Mouse (Mus musculus) hindbrain, embryonic 10.5 days (tissue): ENCODE data around the gene Ripor2. TPM values are rescaled to one million over a fixed set of nuclear protein-coding genes. Genes with fewer than 3 reads are reported as not detected.

ENCODE experiments used
- DNase-seq: peaks from one replicate; pipeline ENCODE4 v3.0.0-alpha.2; 2017; ENCODE audit warnings: low spot score
- H3K27ac ChIP-seq: fragments of 300-500 bp; sonication (generic); 2 replicates; pipeline ENCODE4 v1.5.1; 2016; ENCODE audit warnings: mild to moderate bottlenecking, moderate library complexity
- H3K27me3 ChIP-seq: fragments of 300-500 bp; sonication (generic); 2 replicates; pipeline ENCODE4 v1.6.1; 2016; ENCODE audit warnings: mild to moderate bottlenecking; ENCODE audit not compliant: poor library complexity, insufficient read depth, severe bottlenecking
- H3K36me3 ChIP-seq: fragments of 300-500 bp; sonication (generic); 2 replicates; pipeline ENCODE4 v1.6.1; 2016; ENCODE audit warnings: mild to moderate bottlenecking, moderate library complexity
- H3K4me1 ChIP-seq: fragments of 300-500 bp; sonication (generic); replicated peaks from 2 replicates; pipeline ENCODE4 v1.6.1; 2016; ENCODE audit warnings: mild to moderate bottlenecking
- H3K4me3 ChIP-seq: fragments of 300-500 bp; sonication (generic); 2 replicates; pipeline ENCODE4 v1.5.1; 2016; ENCODE audit warnings: mild to moderate bottlenecking, moderate library complexity
- H3K9me3 ChIP-seq: fragments of 300-500 bp; sonication (generic); 2 replicates; pipeline ENCODE4 v1.6.1; 2016; ENCODE audit warnings: mild to moderate bottlenecking, moderate library complexity
- whole genome bisulfite sequencing: fragments of 180-500 bp; shearing (Covaris S2); methylation state at CpG from one replicate; pipeline ENCODE4 v1.1.7; 2016; 5-methylcytosine and 5-hydroxymethylcytosine counted together
- polyA plus RNA-seq: library from polyadenylated mRNA; unstranded; fragments of >200 nt; fragmentation: Nextera tagmentation; extraction: Ambion mirVana; gene quantifications from 2 replicates; pipeline ENCODE4 v1.2.1, GENCODE M21; 2016

The Ripor2 gene
- polyA plus RNA-seq, 1 experiment from 2014 or later = 6.4 TPM

GRCm38 (mm10) chr13:24588603-24589002 lies 6.6 kb downstream of the Ripor2 start:
- 85% methylated on average over 3 of the region's 3 CpGs for WGBS

GRCm38 (mm10) chr13:24591737-24592136 lies 9.7 kb downstream of the Ripor2 start:
- H3K9me3 ChIP-seq = 0 out of 2 replicates have a peak, but pooled peaks cover 3% of the 10 kb centered on the region
- no peak overlapping the region for H3K27ac ChIP-seq
- no peaks in the 10 kb centered on the region for H3K27me3 ChIP-seq
- H3K36me3 ChIP-seq = no peaks in the 10 kb centered on the region
- DNase-seq = no peak
- H3K4me3 ChIP-seq = no peak overlapping the region
- H3K4me1 ChIP-seq = no peaks in the 10 kb centered on the region
- WGBS = 91% methylated on average over 6 of the region's 6 CpGs

More at GRCm38 (mm10) chr13:24588603-24589002, 6.6 kb downstream of the Ripor2 start:
- no peak overlapping the region for H3K4me3 ChIP-seq
- 0 out of 2 replicates have a peak, but pooled peaks cover 3% of the 10 kb centered on the region for H3K9me3 ChIP-seq
- no peak for DNase-seq
- no peaks in the 10 kb centered on the region for H3K27me3 ChIP-seq
- H3K27ac ChIP-seq = no peak overlapping the region
- H3K4me1 ChIP-seq = no peaks in the 10 kb centered on the region
- H3K36me3 ChIP-seq = no peaks in the 10 kb centered on the region

- no peaks in the 10 kb centered on the region for H3K27me3 ChIP-seq
- H3K9me3 ChIP-seq = no peaks in the 10 kb centered on the region
- DNase-seq = no peak
- WGBS = 83% methylated on average over 3 of the region's 3 CpGs
- H3K4me3 ChIP-seq = no peak overlapping the region
- no peaks in the 10 kb centered on the region for H3K4me1 ChIP-seq
- H3K27ac ChIP-seq = no peak overlapping the region
- no peaks in the 10 kb centered on the region for H3K36me3 ChIP-seq
These were observed 12.3 kb downstream of the Ripor2 start for GRCm38 (mm10) chr13:24594303-24594702.

- no peak overlapping the region for H3K27ac ChIP-seq
- H3K36me3 ChIP-seq = no peaks in the 10 kb centered on the region
- H3K4me3 ChIP-seq = no peak overlapping the region
- peaks cover 17% of the 10 kb centered on the region for H3K4me1 ChIP-seq
- 88% methylated on average over 11 of the region's 11 CpGs for WGBS
- H3K9me3 ChIP-seq = no peaks in the 10 kb centered on the region
- no peak for DNase-seq
- H3K27me3 ChIP-seq = peaks cover 6% of the 10 kb centered on the region
These were observed 17.6 kb downstream of the Ripor2 start for GRCm38 (mm10) chr13:24599631-24600041.

GRCm38 (mm10) chr13:24602978-24603377 lies 21.0 kb downstream of the Ripor2 start:
- WGBS = 21% methylated on average over 4 of the region's 4 CpGs
- Histone ChIP-seq H3K4me3 (no peak overlapping the region), H3K27me3 (peaks cover 6% of the 10 kb centered on the region), H3K9me3 (no peaks in the 10 kb centered on the region), H3K36me3 (no peaks in the 10 kb centered on the region), H3K27ac (peak overlapping the region; percentile 56; the same call in 1 of the 2 replicates), H3K4me1 (peaks cover 36% of the 10 kb centered on the region)
- DNase-seq = no peak

- 17% methylated on average over 11 of the region's 11 CpGs for WGBS
- H3K27ac ChIP-seq = peak overlapping the region; percentile 56
- DNase-seq = peak; percentile 21
These were observed 21.6 kb downstream of the Ripor2 start for GRCm38 (mm10) chr13:24603591-24604009.

GRCm38 (mm10) chr13:24604096-24604495 lies 22.1 kb downstream of the Ripor2 start:
- no peak overlapping the region for H3K4me3 ChIP-seq
- H3K4me1 ChIP-seq = peaks cover 36% of the 10 kb centered on the region
- H3K9me3 ChIP-seq = no peaks in the 10 kb centered on the region
- H3K27me3 ChIP-seq = peaks cover 6% of the 10 kb centered on the region
- peak overlapping the region; percentile 86 for H3K27ac ChIP-seq
- H3K36me3 ChIP-seq = no peaks in the 10 kb centered on the region
- 22% methylated on average over 4 of the region's 4 CpGs for WGBS
- DNase-seq = no peak

More at GRCm38 (mm10) chr13:24603591-24604009, 21.6 kb downstream of the Ripor2 start:
- Histone ChIP-seq H3K4me3 (peak overlapping the region; percentile 18; the same call in 1 of the 2 replicates), H3K36me3 (no peaks in the 10 kb centered on the region), H3K27me3 (peaks cover 6% of the 10 kb centered on the region), H3K9me3 (no peaks in the 10 kb centered on the region), H3K4me1 (peaks cover 36% of the 10 kb centered on the region)

GRCm38 (mm10) chr13:24604761-24605591 lies 23.0 kb downstream of the Ripor2 start:
- H3K27ac ChIP-seq = peak overlapping the region; percentile 86
- WGBS = 1% methylated on average over 20 of the region's 20 CpGs
- peak; percentile 64 for DNase-seq
- no peaks in the 10 kb centered on the region for H3K36me3 ChIP-seq
- H3K27me3 ChIP-seq = peaks cover 6% of the 10 kb centered on the region
- H3K9me3 ChIP-seq = no peaks in the 10 kb centered on the region
- peak overlapping the region; percentile 44 for H3K4me3 ChIP-seq
- peaks cover 36% of the 10 kb centered on the region for H3K4me1 ChIP-seq

- peak; percentile 34 for DNase-seq
- peak overlapping the region; percentile 86 for H3K27ac ChIP-seq
- WGBS = 35% methylated on average over 5 of the region's 5 CpGs
- no peaks in the 10 kb centered on the region for H3K36me3 ChIP-seq
- H3K9me3 ChIP-seq = no peaks in the 10 kb centered on the region
- H3K27me3 ChIP-seq = peaks cover 6% of the 10 kb centered on the region
- H3K4me1 ChIP-seq = peaks cover 36% of the 10 kb centered on the region
- no peak overlapping the region for H3K4me3 ChIP-seq
These were observed 23.8 kb downstream of the Ripor2 start for GRCm38 (mm10) chr13:24605755-24606154.

- peaks cover 36% of the 10 kb centered on the region for H3K4me1 ChIP-seq
- DNase-seq = no peak
- H3K27me3 ChIP-seq = peaks cover 6% of the 10 kb centered on the region
- H3K4me3 ChIP-seq = no peak overlapping the region
- H3K36me3 ChIP-seq = no peaks in the 10 kb centered on the region
- H3K9me3 ChIP-seq = no peaks in the 10 kb centered on the region
- 91% methylated on average over 4 of the region's 4 CpGs for WGBS
- H3K27ac ChIP-seq = no peak overlapping the region
These were observed 26.0 kb downstream of the Ripor2 start for GRCm38 (mm10) chr13:24607961-24608360.

GRCm38 (mm10) chr13:24608709-24609108 lies 26.7 kb downstream of the Ripor2 start:
- 86% methylated on average over 1 of the region's 1 CpGs for WGBS
- H3K27me3 ChIP-seq = peaks cover 5% of the 10 kb centered on the region
- H3K27ac ChIP-seq = no peak overlapping the region
- no peaks in the 10 kb centered on the region for H3K9me3 ChIP-seq
- no peaks in the 10 kb centered on the region for H3K36me3 ChIP-seq
- no peak for DNase-seq
- no peak overlapping the region for H3K4me3 ChIP-seq
- peaks cover 28% of the 10 kb centered on the region for H3K4me1 ChIP-seq

- Histone ChIP-seq H3K9me3 (no peaks in the 10 kb centered on the region), H3K27me3 (no peaks in the 10 kb centered on the region), H3K4me3 (no peak overlapping the region), H3K4me1 (peaks cover 10% of the 10 kb centered on the region), H3K36me3 (no peaks in the 10 kb centered on the region), H3K27ac (no peak overlapping the region)
- 88% methylated on average over 5 of the region's 5 CpGs for WGBS
- DNase-seq = no peak
These were observed 28.9 kb downstream of the Ripor2 start for GRCm38 (mm10) chr13:24610883-24611282.

GRCm38 (mm10) chr13:24613031-24613430 lies 31.0 kb downstream of the Ripor2 start:
- no peak overlapping the region for H3K4me3 ChIP-seq
- no peak overlapping the region for H3K27ac ChIP-seq
- DNase-seq = no peak
- WGBS = 88% methylated on average over 6 of the region's 6 CpGs
- no peaks in the 10 kb centered on the region for H3K27me3 ChIP-seq
- no peaks in the 10 kb centered on the region for H3K9me3 ChIP-seq
- H3K4me1 ChIP-seq = peaks cover 16% of the 10 kb centered on the region
- H3K36me3 ChIP-seq = no peaks in the 10 kb centered on the region
